Mouse (Mus musculus) liver, adult 2 months (tissue): ENCODE measurements at regions not wholly inside any gene's neighbourhood (a gene's known extent, or its start where the extent isn't known, plus 50 kb on each side); places are given as distances from the start of the nearest gene placed in this dataset.

Experiments
- CTCF ChIP-seq: fragments of 200-500 bp; IDR thresholded peaks from 2 replicates; pipeline ENCODE4 v1.5.1; 2011; ENCODE audit warnings: low read depth, low read length, control low read depth
- POLR2A ChIP-seq: fragments of 200-500 bp; IDR thresholded peaks from 2 replicates; pipeline ENCODE4 v1.6.1; 2011; ENCODE audit warnings: low read length, control low read depth; ENCODE audit not compliant: insufficient read depth; ENCODE audit errors: extremely low read depth

GRCm38 (mm10) chr13:107528724-107529456, 507.0 kb upstream of the Kif2a start:
- no peak for TF ChIP-seq CTCF
- TF ChIP-seq POLR2A, result no peak
